Mouse (Mus musculus): ENCODE measurements at regions not wholly inside any gene's neighbourhood (a gene's known extent, or its start where the extent isn't known, plus 50 kb on each side); places are given as distances from the start of the nearest gene placed in this dataset.

GRCm38 (mm10) chr9:41577760-41578159, 416.3 kb upstream of the Ubash3b start:
- no peak for DNase-seq (ENCODE audit: low read depth, low spot score)

GRCm38 (mm10) chr9:41575826-41576225, 414.3 kb upstream of the Ubash3b start:
- DNase-seq (ENCODE audit: low read depth, low spot score) = no peak

- DNase-seq (ENCODE audit: low read depth, low spot score) = no peak
These were observed 408.8 kb upstream of the Ubash3b start for GRCm38 (mm10) chr9:41570262-41570661.

- no peak for DNase-seq (ENCODE audit: low read depth, low spot score)
These were observed 405.0 kb upstream of the Ubash3b start for GRCm38 (mm10) chr9:41566496-41566895.

GRCm38 (mm10) chr9:41565784-41566183, 404.3 kb upstream of the Ubash3b start:
- DNase-seq (ENCODE audit: low read depth, low spot score) = no peak

- no peak for DNase-seq (ENCODE audit: low read depth, low spot score)
These were observed 401.9 kb upstream of the Ubash3b start for GRCm38 (mm10) chr9:41563376-41563775.

GRCm38 (mm10) chr9:41558456-41558855, 397.0 kb upstream of the Ubash3b start:
- DNase-seq (ENCODE audit: low read depth, low spot score) = no peak

GRCm38 (mm10) chr9:41556888-41557287, 395.4 kb upstream of the Ubash3b start:
- no peak for DNase-seq (ENCODE audit: low read depth, low spot score)

GRCm38 (mm10) chr9:41545776-41546175, 384.3 kb upstream of the Ubash3b start:
- no peak for DNase-seq (ENCODE audit: low read depth, low spot score)

GRCm38 (mm10) chr9:41542511-41542910, 381.0 kb upstream of the Ubash3b start:
- DNase-seq (ENCODE audit: low read depth, low spot score) = no peak

GRCm38 (mm10) chr9:41541327-41541726, 379.8 kb upstream of the Ubash3b start:
- DNase-seq (ENCODE audit: low read depth, low spot score) = no peak

- DNase-seq (ENCODE audit: low read depth, low spot score) = no peak
These were observed 371.3 kb upstream of the Ubash3b start for GRCm38 (mm10) chr9:41532786-41533185.

- DNase-seq (ENCODE audit: low read depth, low spot score) = no peak
These were observed 370.8 kb upstream of the Ubash3b start for GRCm38 (mm10) chr9:41532290-41532689.

GRCm38 (mm10) chr9:41531596-41531995, 370.1 kb upstream of the Ubash3b start:
- DNase-seq (ENCODE audit: low read depth, low spot score) = no peak

GRCm38 (mm10) chr9:41526126-41526525, 364.6 kb upstream of the Ubash3b start:
- no peak for DNase-seq (ENCODE audit: low read depth, low spot score)

- no peak for DNase-seq (ENCODE audit: low read depth, low spot score)
These were observed 364.0 kb upstream of the Ubash3b start for GRCm38 (mm10) chr9:41525534-41525933.

- no peak for DNase-seq (ENCODE audit: low read depth, low spot score)
These were observed 363.1 kb upstream of the Ubash3b start for GRCm38 (mm10) chr9:41524591-41524990.

- DNase-seq (ENCODE audit: low read depth, low spot score) = no peak
These were observed 362.5 kb upstream of the Ubash3b start for GRCm38 (mm10) chr9:41523969-41524368.

- no peak for DNase-seq (ENCODE audit: low read depth, low spot score)
These were observed 360.8 kb upstream of the Ubash3b start for GRCm38 (mm10) chr9:41522302-41522701.

GRCm38 (mm10) chr9:41517787-41518186, 356.3 kb upstream of the Ubash3b start:
- no peak for DNase-seq (ENCODE audit: low read depth, low spot score)

- no peak for DNase-seq (ENCODE audit: low read depth, low spot score)
These were observed 355.7 kb upstream of the Ubash3b start for GRCm38 (mm10) chr9:41517053-41517696.

GRCm38 (mm10) chr9:41515192-41515591, 353.7 kb upstream of the Ubash3b start:
- DNase-seq (ENCODE audit: low read depth, low spot score) = no peak

- no peak for DNase-seq (ENCODE audit: low read depth, low spot score)
These were observed 352.2 kb upstream of the Ubash3b start for GRCm38 (mm10) chr9:41513701-41514100.

- DNase-seq (ENCODE audit: low read depth, low spot score) = no peak
These were observed 348.1 kb upstream of the Ubash3b start for GRCm38 (mm10) chr9:41509597-41509996.
